Mouse (Mus musculus) frontal cortex, adult (tissue): ENCODE measurements around the gene Phf5a.

Source experiments
- ATAC-seq: cut with Nextera tagmentation; 2 replicates; pipeline ENCODE4 v1.9.2; 2017; ENCODE audit warnings: mild to moderate bottlenecking, moderate library complexity, mixed read lengths; ENCODE audit not compliant: low TSS enrichment

Gene Phf5a

GRCm38 (mm10) chr15:81828426-81829207, 43.1 kb downstream of the Phf5a start:
- ATAC-seq = no peak

GRCm38 (mm10) chr15:81824832-81825231, 46.9 kb downstream of the Phf5a start:
- no peak for ATAC-seq

- ATAC-seq = no peak
Observed at GRCm38 (mm10) chr15:81822631-81823030, 49.1 kb downstream of the Phf5a start.

- ATAC-seq = no peak
Observed at GRCm38 (mm10) chr15:81818404-81818803, 53.3 kb downstream of the Phf5a start.

GRCm38 (mm10) chr15:81814716-81815370, 56.9 kb downstream of the Phf5a start:
- no peak for ATAC-seq
